Mouse (Mus musculus) small intestine, adult 10 weeks (tissue): ENCODE measurements around the gene Asgr2. TPM values are rescaled to one million over a fixed set of nuclear protein-coding genes. Genes with fewer than 3 reads are reported as not detected.

Source experiments
- polyA plus RNA-seq: library from polyadenylated mRNA; stranded (reverse); fragments of 350-450 nt; fragmentation: Illumina TruSeq; extraction: RNeasy Lipid Tissue Mini Kit (QIAGEN cat#74804); gene quantifications from one replicate; pipeline ENCODE4 v1.2.3, GENCODE M21; 2014; ENCODE audit warnings: low replicate concordance

Asgr2 gene
- not detected for polyA plus RNA-seq

DNA sequence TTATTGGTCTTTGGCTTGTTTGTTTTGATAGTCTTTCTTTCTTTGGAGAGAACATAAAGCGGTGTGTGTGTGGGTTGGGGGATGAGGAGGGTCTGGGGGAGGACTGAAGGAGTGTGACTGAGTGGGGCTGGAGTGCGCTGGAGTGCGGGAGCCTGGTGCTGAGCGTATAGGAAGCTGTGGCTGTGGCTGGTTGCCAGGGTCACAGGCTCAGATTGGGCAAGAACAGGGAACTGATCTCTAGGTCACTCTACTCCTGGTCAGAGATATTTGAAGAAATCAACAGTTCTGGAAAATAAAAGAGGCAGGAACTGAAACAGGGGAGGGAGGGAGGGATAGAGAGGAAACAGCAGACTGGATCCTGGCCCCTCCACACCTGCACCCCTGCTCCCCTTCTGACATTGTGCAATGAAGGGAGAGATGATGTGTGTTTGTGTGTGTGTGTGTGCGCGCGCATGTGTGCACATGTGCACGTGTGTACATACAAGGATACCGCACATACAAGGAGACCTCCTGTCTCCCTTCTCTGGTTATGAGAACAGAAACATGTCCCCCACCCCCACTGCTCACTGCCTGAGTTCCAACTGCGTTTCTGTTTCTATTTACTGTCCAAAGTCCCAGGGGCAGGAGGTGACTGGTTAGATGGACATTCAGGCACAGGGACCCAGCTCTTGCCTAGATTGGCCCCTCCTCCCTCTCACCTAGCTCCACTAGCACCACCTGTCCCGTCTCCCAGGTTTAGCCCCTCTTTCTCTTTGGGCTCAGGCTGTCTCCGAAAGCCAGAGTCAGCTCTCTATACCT, at the start of gene Asgr2:
Gene Asgr2 (plus strand): TSS at position 659 of the 798 bp plus-strand sequence.

GRCm38 (mm10) chr11:70053898-70054570, 38.4 kb upstream of the Asgr2 start, which contains the start of gene Asgr1:
Asgr1 (plus strand) TSS chr11:70054085.

DNA sequence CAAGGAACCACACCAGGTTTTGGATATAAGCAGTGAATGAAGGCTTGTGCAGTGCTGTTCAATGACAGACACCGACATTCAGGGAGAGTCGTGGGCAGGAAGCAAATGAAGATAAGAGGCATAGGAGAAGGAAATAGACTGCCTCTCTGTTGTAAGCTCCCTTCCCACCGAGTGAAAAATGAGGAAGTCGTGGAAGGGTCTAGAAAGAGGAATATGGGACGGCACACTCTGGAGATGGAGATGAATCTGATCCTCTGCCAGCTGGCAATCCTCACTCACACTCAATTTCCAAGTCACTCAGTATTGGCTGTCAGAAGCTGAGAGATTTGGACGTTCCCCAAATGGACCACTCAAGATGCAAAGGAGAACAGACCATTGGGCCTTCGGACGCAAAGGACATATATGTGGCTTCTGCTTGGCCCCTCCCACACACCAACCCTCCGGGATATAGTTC, 37.5 kb downstream of the Asgr2 start, which contains the start of gene Mgl2:
Gene Mgl2 (plus strand): TSS at position 404 of the 454 bp plus-strand sequence.

Other genes starting within 250 kb of the Asgr2 start
- 0.33 TPM for gene Plscr3, start 246.3 kb upstream of the Asgr2 start, polyA plus RNA-seq
- 5.0 TPM for gene Tnk1, start 233.9 kb upstream of the Asgr2 start, polyA plus RNA-seq
- gene Tmem95, start 214.6 kb upstream of the Asgr2 start, polyA plus RNA-seq = not detected
- 1.4 TPM for gene Kctd11, start 211.2 kb upstream of the Asgr2 start, polyA plus RNA-seq
- 0.67 TPM for gene Acap1, start 197.1 kb upstream of the Asgr2 start, polyA plus RNA-seq
- 7.0 TPM for gene 2810408A11Rik, start 191.7 kb upstream of the Asgr2 start, polyA plus RNA-seq
- gene Neurl4, start 191.6 kb upstream of the Asgr2 start, polyA plus RNA-seq = 1.6 TPM
- 10.7 TPM for gene Gps2, start 178.8 kb upstream of the Asgr2 start, polyA plus RNA-seq
- gene Eif5a, start 170.7 kb upstream of the Asgr2 start, polyA plus RNA-seq = 136 TPM
- 2.3 TPM for gene Ybx2, start 156.8 kb upstream of the Asgr2 start, polyA plus RNA-seq
- gene Slc2a4, start 144.5 kb upstream of the Asgr2 start, polyA plus RNA-seq = 0.33 TPM
- 140 TPM for gene Cldn7, start 127.9 kb upstream of the Asgr2 start, polyA plus RNA-seq
- 41.0 TPM for gene Ctdnep1, start 111.5 kb upstream of the Asgr2 start, polyA plus RNA-seq
- 3.9 TPM for gene Elp5, start 110.1 kb upstream of the Asgr2 start, polyA plus RNA-seq
- 558 TPM for gene Gabarap, start 101.5 kb upstream of the Asgr2 start, polyA plus RNA-seq
- 14.8 TPM for gene Phf23, start 96.9 kb upstream of the Asgr2 start, polyA plus RNA-seq
- not detected for gene Dvl2, start 92.0 kb upstream of the Asgr2 start, polyA plus RNA-seq
- gene Acadvl, start 77.2 kb upstream of the Asgr2 start, polyA plus RNA-seq = 4.8 TPM
- gene Dlg4, start 75.7 kb upstream of the Asgr2 start, polyA plus RNA-seq = 0.30 TPM
- not detected for gene Asgr1, start 38.6 kb upstream of the Asgr2 start, polyA plus RNA-seq
- 5.1 TPM for gene Mgl2, start 37.7 kb downstream of the Asgr2 start, polyA plus RNA-seq
- gene Clec10a, start 63.6 kb downstream of the Asgr2 start, polyA plus RNA-seq = not detected
- not detected for gene Slc16a11, start 120.1 kb downstream of the Asgr2 start, polyA plus RNA-seq
- 2.9 TPM for gene Slc16a13, start 128.4 kb downstream of the Asgr2 start, polyA plus RNA-seq
- gene Bcl6b, start 137.2 kb downstream of the Asgr2 start, polyA plus RNA-seq = 1.4 TPM
- 4.3 TPM for gene 0610010K14Rik, start 145.3 kb downstream of the Asgr2 start, polyA plus RNA-seq
- gene Gm21988, start 147.2 kb downstream of the Asgr2 start, polyA plus RNA-seq = 0.59 TPM
- 24.1 TPM for gene Rnasek, start 147.2 kb downstream of the Asgr2 start, polyA plus RNA-seq
- gene Alox12, start 162.7 kb downstream of the Asgr2 start, polyA plus RNA-seq = 0.74 TPM
- gene Alox12e, start 230.0 kb downstream of the Asgr2 start, polyA plus RNA-seq = not detected